22 mouse cellular contexts compared by ENCODE assay signal in genomic region chr6:106794094-106794814, GRCm38 (mm10). TPM values are rescaled to one million over a fixed set of nuclear protein-coding genes. Genes with fewer than 3 reads are reported as not detected.
DNase-seq lines count a peak whose midpoint lies in the region; ATAC-seq and TF ChIP-seq lines count a peak whose summit lies in the region.
"Had no signal": no experiment of that assay in that cellular context is flagged by ENCODE, and none has a peak within 500 bp of the region (broad histone marks: within the 10 kb centered on the region; RNA-seq: fewer than 3 reads in every experiment).

No protein-coding gene starts in this region.

- H3K27me3 ChIP-seq in midbrain, embryonic 13.5 days = no peaks in the 10 kb centered on the region
- H3K27me3 ChIP-seq: forebrain, embryonic 13.5 days; hindbrain, embryonic 15.5 days; neural tube, embryonic 15.5 days; Patski had no signal

- H3K4me2 ChIP-seq in midbrain, embryonic 13.5 days (replicated peaks) = no peak overlapping the region
- H3K4me2 ChIP-seq: forebrain, embryonic 13.5 days; hindbrain, embryonic 15.5 days; neural tube, embryonic 15.5 days had no signal

- H3K9ac ChIP-seq in midbrain, embryonic 13.5 days (replicated peaks) = no peak overlapping the region
- H3K9ac ChIP-seq: forebrain, embryonic 13.5 days; hindbrain, embryonic 15.5 days; neural tube, embryonic 15.5 days had no signal

- ATAC-seq in megakaryocyte, adult 5-6 weeks (ENCODE audit: poor library complexity, severe bottlenecking) = peak; percentile 61
- ATAC-seq in frontal cortex, adult (ENCODE audit: low TSS enrichment) = no peak
- ATAC-seq in midbrain, embryonic 13.5 days = no peak
- ATAC-seq: forebrain, embryonic 13.5 days; Patski had no signal

- peak overlapping the region; percentile 53 for H3K27ac ChIP-seq in bone marrow macrophage, adult 2 months (ENCODE audit: insufficient read depth, low read depth, low read length)
- no peak overlapping the region for H3K27ac ChIP-seq in midbrain, embryonic 13.5 days
- H3K27ac ChIP-seq: forebrain, embryonic 13.5 days; heart, adult 2 months; hindbrain, embryonic 15.5 days; limb, embryonic 10.5 days; neural tube, embryonic 15.5 days; stomach, postnatal 0 days had no signal

- no peak for TF ChIP-seq POLR2A in bone marrow macrophage, adult 2 months (IDR thresholded peaks at IDR 0.05; ENCODE audit: borderline replicate concordance, low read depth, low read length)

- peak overlapping the region; percentile 54 for H3K4me3 ChIP-seq in bone marrow macrophage, adult 2 months (ENCODE audit: insufficient read depth, low read length)
- H3K4me3 ChIP-seq in midbrain, embryonic 13.5 days (replicated peaks) = no peak overlapping the region
- H3K4me3 ChIP-seq: forebrain, embryonic 13.5 days; heart, adult 2 months; hindbrain, embryonic 15.5 days; limb, embryonic 10.5 days; neural tube, embryonic 15.5 days had no signal

- H3K36me3 ChIP-seq in midbrain, embryonic 13.5 days = peaks cover 44% of the 10 kb centered on the region

- H3K9me3 ChIP-seq in midbrain, embryonic 13.5 days = no peaks in the 10 kb centered on the region
- H3K9me3 ChIP-seq: forebrain, embryonic 13.5 days; hindbrain, embryonic 15.5 days; limb, embryonic 10.5 days; neural tube, embryonic 15.5 days had no signal

- no peak for TF ChIP-seq CTCF in bone marrow macrophage, adult 2 months (IDR thresholded peaks at IDR 0.05; ENCODE audit: low read depth, low read length)

- WGBS in midbrain, embryonic 13.5 days = 94% methylated on average over 13 of the region's 13 CpGs

- H3K4me1 ChIP-seq in bone marrow macrophage, adult 2 months (ENCODE audit: control insufficient read depth, insufficient read depth, low read length) = peaks cover 12% of the 10 kb centered on the region
- peaks cover 15% of the 10 kb centered on the region for H3K4me1 ChIP-seq in midbrain, embryonic 13.5 days (replicated peaks)

- peak; percentile 38 for DNase-seq in thymus, postnatal 14 days
- no peak for DNase-seq in thymus, adult 18-20 months
- no peak for DNase-seq in neural tube, embryonic 10.5 days (ENCODE audit: extremely low spot score, low spot score)
- DNase-seq: cerebellum, adult 11-12 months; heart, adult 2 months; heart, postnatal 14 days; kidney, adult 8-10 months; lung, adult 18-20 months; lung, postnatal 4 days; retina, postnatal 1 day had no signal

RNA-seq across cellular contexts. Expression of gene Crbn, which starts 5.6 kb away (rescaled TPM):
- polyA plus RNA-seq in bone marrow macrophage, adult 2 months (2012; ENCODE audit: insufficient read depth, insufficient read length, missing spikeins) = 36.6 and 43.2 TPM in 2 replicates
- total RNA-seq in megakaryocyte, adult 5-6 weeks (2015) = 20.8 and 23.1 TPM in 2 replicates
- 38.7 and 44.3 TPM in 2 replicates for total RNA-seq in megakaryocyte, adult 5-6 weeks (2017)
- polyA plus RNA-seq in midbrain, embryonic 13.5 days (2015; fragmentation: Nextera tagmentation; extraction: Ambion mirVana) = 59.4 and 64.7 TPM in 2 replicates

RNA-seq across cellular contexts. Expression of gene Trnt1, which starts 25.3 kb away (rescaled TPM):
- 22.1 and 24.9 TPM in 2 replicates for polyA plus RNA-seq in bone marrow macrophage, adult 2 months (2012; ENCODE audit: insufficient read depth, insufficient read length, missing spikeins)
- 27.9 and 35.9 TPM in 2 replicates for total RNA-seq in megakaryocyte, adult 5-6 weeks (2015)
- total RNA-seq in megakaryocyte, adult 5-6 weeks (2017) = 50.4 and 52.2 TPM in 2 replicates
- polyA plus RNA-seq in midbrain, embryonic 13.5 days (2015; fragmentation: Nextera tagmentation; extraction: Ambion mirVana) = 67.1 and 68.5 TPM in 2 replicates

RNA-seq across cellular contexts. Expression of gene Il5ra, which starts 45.4 kb away (rescaled TPM):
- not detected in 2 replicates for polyA plus RNA-seq in bone marrow macrophage, adult 2 months (2012; ENCODE audit: insufficient read depth, insufficient read length, missing spikeins)
- 3.1 and 4.2 TPM in 2 replicates for total RNA-seq in megakaryocyte, adult 5-6 weeks (2015)
- total RNA-seq in megakaryocyte, adult 5-6 weeks (2017) = 4.3 and 5.9 TPM in 2 replicates
- polyA plus RNA-seq in midbrain, embryonic 13.5 days (2015; fragmentation: Nextera tagmentation; extraction: Ambion mirVana) = 0.12 TPM in 1 of 2 replicates, not detected in the other
- total RNA-seq: heart, postnatal 14 days; left cerebral cortex, adult 18-20 months had no signal
- polyA plus RNA-seq: cortical plate, adult 2 months; forebrain, embryonic 13.5 days; limb, embryonic 10.5 days; stomach, postnatal 0 days had no signal
